Comparison of ENCODE assay signal across 11 mouse cellular contexts in the genomic region with DNA sequence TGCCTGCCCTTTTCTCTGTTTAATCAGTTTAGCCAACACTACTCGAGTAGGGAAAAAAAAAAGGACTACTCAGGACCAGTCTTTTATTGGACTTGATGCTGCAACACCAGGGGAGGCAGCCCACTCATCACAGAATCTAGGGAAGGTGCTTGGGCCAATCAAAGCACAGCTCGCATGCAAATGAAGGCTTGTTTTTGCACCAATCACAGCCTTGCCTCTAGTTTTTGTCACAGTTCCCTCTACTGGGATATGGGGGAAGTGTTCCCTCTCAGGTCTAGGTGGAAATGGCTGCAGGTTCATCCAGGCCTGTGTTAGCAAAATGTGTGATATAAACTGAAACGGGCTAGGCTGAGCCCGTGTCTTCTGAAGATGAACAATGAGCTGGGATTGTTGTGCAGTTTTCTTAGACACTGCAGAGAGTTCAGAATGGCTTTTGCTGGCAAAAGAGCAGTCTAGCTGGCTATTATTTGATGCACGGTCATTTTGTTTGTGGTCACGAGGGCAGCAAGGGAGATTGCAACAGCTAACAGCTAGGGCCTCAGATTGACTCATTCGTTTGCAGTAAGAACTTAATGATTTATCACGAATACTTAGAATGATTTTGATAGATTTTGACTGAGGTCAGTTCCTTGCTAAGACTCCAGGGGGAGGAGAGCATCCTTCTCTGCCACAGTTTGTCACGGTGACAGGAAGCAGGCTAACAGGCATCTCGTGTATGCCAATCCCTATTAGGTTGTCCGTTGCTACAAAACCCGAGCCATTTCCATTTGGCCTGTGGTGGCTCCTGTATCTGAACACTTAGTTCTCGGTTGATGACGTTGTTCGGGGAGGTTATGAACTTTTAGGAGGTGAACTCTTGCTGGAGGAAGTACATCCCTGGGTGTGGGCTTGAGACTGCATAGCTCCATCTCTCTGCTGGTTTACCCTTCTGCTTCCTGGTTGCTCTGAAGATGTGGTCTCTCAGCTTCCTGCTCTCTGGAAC.
A peak's percentile ranks its signal among the peaks of the same experiment; 100 is the strongest.
DNase-seq lines count a peak whose midpoint lies in the region; ATAC-seq and TF ChIP-seq lines count a peak whose summit lies in the region.
"Had no signal": no experiment of that assay in that cellular context is flagged by ENCODE, and none has a peak within 500 bp of the region (broad histone marks: within the 10 kb centered on the region; RNA-seq: fewer than 3 reads in every experiment).

No protein-coding gene starts in this region.

- no peaks in the 10 kb centered on the region for H3K27me3 ChIP-seq in heart, embryonic 13.5 days (replicated peaks)
- no peaks in the 10 kb centered on the region for H3K27me3 ChIP-seq in midbrain, embryonic 16.5 days (ENCODE audit: control insufficient read depth, insufficient read depth, low read depth, low read length)
- no peaks in the 10 kb centered on the region for H3K27me3 ChIP-seq in midbrain, embryonic 13.5 days
- no peaks in the 10 kb centered on the region for H3K27me3 ChIP-seq in hindbrain, postnatal 0 days (ENCODE audit: insufficient read depth, low read length)
- no peaks in the 10 kb centered on the region for H3K27me3 ChIP-seq in stomach, embryonic 16.5 days (ENCODE audit: control insufficient read depth, insufficient read depth, low read length)
- H3K27me3 ChIP-seq: CH12.LX had no signal

- peak; percentile 46 for TF ChIP-seq CTCF in hindbrain, postnatal 0 days (IDR thresholded peaks at IDR 0.05; ENCODE audit: low read depth)

- no peaks in the 10 kb centered on the region for H3K36me3 ChIP-seq in heart, embryonic 13.5 days
- no peaks in the 10 kb centered on the region for H3K36me3 ChIP-seq in midbrain, embryonic 16.5 days (ENCODE audit: control insufficient read depth, insufficient read depth, low read length)
- H3K36me3 ChIP-seq in midbrain, embryonic 13.5 days, result 0 out of 2 replicates have a peak, but pooled peaks cover 4% of the 10 kb centered on the region
- H3K36me3 ChIP-seq in hindbrain, postnatal 0 days (ENCODE audit: insufficient read depth, low read length), result no peaks in the 10 kb centered on the region
- no peaks in the 10 kb centered on the region for H3K36me3 ChIP-seq in stomach, embryonic 16.5 days (ENCODE audit: control insufficient read depth, insufficient read depth, low read length)

- no peak for ATAC-seq in heart, embryonic 13.5 days (ENCODE audit: extremely low read depth, insufficient number of reproducible peaks, low FRiP score, low TSS enrichment)
- no peak for ATAC-seq in midbrain, embryonic 16.5 days
- no peak for ATAC-seq in midbrain, embryonic 13.5 days
- peak; percentile 55 for ATAC-seq in hindbrain, postnatal 0 days
- no peak for ATAC-seq in stomach, embryonic 16.5 days (ENCODE audit: insufficient read depth, low FRiP score)

- no peak overlapping the region for H3K9ac ChIP-seq in heart, embryonic 13.5 days
- no peak overlapping the region for H3K9ac ChIP-seq in midbrain, embryonic 16.5 days (ENCODE audit: low read depth, low read length)
- H3K9ac ChIP-seq in midbrain, embryonic 13.5 days (replicated peaks), result no peak overlapping the region
- H3K9ac ChIP-seq in hindbrain, postnatal 0 days (replicated peaks; ENCODE audit: low read length), result no peak overlapping the region
- H3K9ac ChIP-seq in stomach, embryonic 16.5 days (ENCODE audit: low read length), result no peak overlapping the region

- peaks cover 43% of the 10 kb centered on the region for H3K4me1 ChIP-seq in heart, embryonic 13.5 days
- peaks cover 33% of the 10 kb centered on the region for H3K4me1 ChIP-seq in midbrain, embryonic 16.5 days (ENCODE audit: control insufficient read depth, insufficient read depth, low read length)
- H3K4me1 ChIP-seq in midbrain, embryonic 13.5 days (replicated peaks), result peaks cover 43% of the 10 kb centered on the region
- H3K4me1 ChIP-seq in hindbrain, postnatal 0 days (ENCODE audit: insufficient read depth, low read length), result peaks cover 23% of the 10 kb centered on the region
- H3K4me1 ChIP-seq in stomach, embryonic 16.5 days (ENCODE audit: control insufficient read depth, insufficient read depth, low read length), result peaks cover 40% of the 10 kb centered on the region

- intact Hi-C loops in heart, postnatal 25 days (cut with DNase I), result no loop called here

- no peaks in the 10 kb centered on the region for H3K9me3 ChIP-seq in heart, embryonic 13.5 days
- H3K9me3 ChIP-seq in midbrain, embryonic 16.5 days (replicated peaks; ENCODE audit: control insufficient read depth, low read length, poor library complexity, severe bottlenecking), result no peaks in the 10 kb centered on the region
- H3K9me3 ChIP-seq in midbrain, embryonic 13.5 days, result no peaks in the 10 kb centered on the region
- H3K9me3 ChIP-seq in hindbrain, postnatal 0 days (ENCODE audit: low read length), result no peaks in the 10 kb centered on the region
- no peaks in the 10 kb centered on the region for H3K9me3 ChIP-seq in stomach, embryonic 16.5 days (replicated peaks; ENCODE audit: control insufficient read depth, low read length)

- WGBS in heart, embryonic 13.5 days, result 73% methylated on average over 15 of the region's 15 CpGs
- WGBS in midbrain, embryonic 16.5 days, result 85% methylated on average over 15 of the region's 15 CpGs
- 90% methylated on average over 15 of the region's 15 CpGs for WGBS in midbrain, embryonic 13.5 days
- 74% methylated on average over 15 of the region's 15 CpGs for WGBS in hindbrain, postnatal 0 days
- 72% methylated on average over 15 of the region's 15 CpGs for WGBS in stomach, embryonic 16.5 days

- no peak overlapping the region for H3K4me2 ChIP-seq in heart, embryonic 13.5 days
- no peak overlapping the region for H3K4me2 ChIP-seq in midbrain, embryonic 16.5 days (ENCODE audit: low read length)
- no peak overlapping the region for H3K4me2 ChIP-seq in midbrain, embryonic 13.5 days (replicated peaks)
- H3K4me2 ChIP-seq in hindbrain, postnatal 0 days (ENCODE audit: low read depth, low read length), result no peak overlapping the region
- no peak overlapping the region for H3K4me2 ChIP-seq in stomach, embryonic 16.5 days (ENCODE audit: low read depth, low read length)

- DNase-seq in heart, postnatal 25 days (ENCODE audit: low spot score), result no peak
- DNase-seq in hindbrain, postnatal 0 days (ENCODE audit: low spot score), result peak; percentile 53
- DNase-seq in right cerebral cortex, adult 18-20 months, result no peak
- DNase-seq in right cerebral cortex, adult 2 months (ENCODE audit: low spot score in 2 of 2), result no peak
- DNase-seq: adrenal gland, adult 8-10 months; cerebellum, adult 18-20 months had no signal

- no peak overlapping the region for H3K4me3 ChIP-seq in heart, embryonic 13.5 days
- no peak overlapping the region for H3K4me3 ChIP-seq in midbrain, embryonic 16.5 days (ENCODE audit: low read depth, low read length)
- H3K4me3 ChIP-seq in midbrain, embryonic 13.5 days (replicated peaks), result no peak overlapping the region
- H3K4me3 ChIP-seq in hindbrain, postnatal 0 days (ENCODE audit: low read length), result no peak overlapping the region
- H3K4me3 ChIP-seq in stomach, embryonic 16.5 days (replicated peaks; ENCODE audit: low read length), result no peak overlapping the region

- 0 out of 2 replicates have a peak overlapping the region, but pooled peaks have one; percentile 48 for H3K27ac ChIP-seq in heart, embryonic 13.5 days (replicated peaks)
- H3K27ac ChIP-seq in midbrain, embryonic 16.5 days (ENCODE audit: low read length), result peak overlapping the region; percentile 15; the same call in 1 of the 2 replicates
- H3K27ac ChIP-seq in midbrain, embryonic 13.5 days, result no peak overlapping the region
- H3K27ac ChIP-seq in hindbrain, postnatal 0 days, result peak overlapping the region; percentile 52
- peak overlapping the region; percentile 58; the same call in 1 of the 2 replicates for H3K27ac ChIP-seq in stomach, embryonic 16.5 days (ENCODE audit: low read length)
